Mouse (Mus musculus): ENCODE results near the gene Npy1r. TPM values are rescaled to one million over a fixed set of nuclear protein-coding genes. Genes with fewer than 3 reads are reported as not detected.

The Npy1r gene
- polyA plus RNA-seq (2021; fragmentation: Nextera tagmentation), result 10.9 and 11.4 TPM in 2 replicates
- long read RNA-seq, experiment 1, transcript Npy1r-201 (3 exons, 3,001 nt), result major isoform, 5 of 21 reads
- long read RNA-seq, experiment 1, partial matches to known transcripts, result 6 of 21 reads
- long read RNA-seq, experiment 1, other reads (novel, unspliced or antisense), result 10 of 21 reads
- long read RNA-seq, experiment 2, transcript Npy1r-201 (3 exons, 3,001 nt), result major isoform, 19 of 64 reads
- long read RNA-seq, experiment 2, partial matches to known transcripts, result 29 of 64 reads
- long read RNA-seq, experiment 2, other reads (novel, unspliced or antisense), result 13 of 64 reads

GRCm38 (mm10) chr8:66696970-66697843, at the start of gene Npy1r:
Gene Npy1r (plus strand): TSS chr8:66697192.

GRCm38 (mm10) chr8:66687511-66688329, 9.3 kb upstream of the Npy1r start, which contains the start of gene Npy5r:
Gene Npy5r (minus strand): TSS chr8:66688128.

Other genes with a start within 250 kb of the Npy1r start
- 4.1 and 4.2 TPM in 2 replicates for gene Tma16, start 210.7 kb upstream of the Npy1r start, polyA plus RNA-seq (2021; fragmentation: Nextera tagmentation)
- gene Tktl2, start 185.4 kb upstream of the Npy1r start, polyA plus RNA-seq (2021; fragmentation: Nextera tagmentation), result 0.05 TPM in 1 of 2 replicates, not detected in the other
- gene Npy5r, start 9.1 kb upstream of the Npy1r start, polyA plus RNA-seq (2021; fragmentation: Nextera tagmentation), result 7.5 and 8.5 TPM in 2 replicates
- 8.4 and 10.4 TPM in 2 replicates for gene Naf1, start 163.0 kb downstream of the Npy1r start, polyA plus RNA-seq (2021; fragmentation: Nextera tagmentation)